Mouse (Mus musculus) lung, adult 2 months (tissue): ENCODE results near the gene Uhrf1.

ENCODE experiments used
- CTCF ChIP-seq: fragments of 200-500 bp; IDR thresholded peaks from 2 replicates; pipeline ENCODE4 v1.5.1; 2011; ENCODE audit warnings: mild to moderate bottlenecking, low read length, control low read depth; ENCODE audit not compliant: insufficient read depth
- POLR2A ChIP-seq: fragments of 200-500 bp; IDR thresholded peaks from 2 replicates; pipeline ENCODE4 v1.6.1; 2011; ENCODE audit warnings: low read depth, mild to moderate bottlenecking, control low read depth, low read length, borderline replicate concordance; ENCODE audit errors: extremely low read depth

DNA sequence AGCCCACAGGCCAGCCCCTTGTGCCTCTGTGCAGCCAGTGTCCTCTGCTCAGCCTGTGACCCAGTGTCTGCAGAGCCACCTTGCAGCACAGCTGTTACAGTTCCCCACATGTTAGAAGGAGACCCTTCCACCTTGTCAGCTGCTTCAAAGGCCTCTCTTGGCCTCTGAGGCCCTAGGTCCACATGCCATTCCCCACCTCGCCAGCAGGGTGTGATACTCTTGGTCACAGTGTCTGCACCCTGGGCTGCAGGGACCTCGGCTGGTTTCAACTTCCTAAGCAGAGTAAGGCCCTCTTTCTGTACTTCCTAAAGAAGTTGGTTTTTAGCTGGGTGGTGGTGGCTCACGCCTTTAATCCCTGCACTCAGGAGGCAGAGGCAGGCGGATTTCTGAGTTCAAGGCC lies 35.8 kb downstream of the Uhrf1 start:
- peak; percentile 47 for TF ChIP-seq CTCF
- TF ChIP-seq POLR2A = no peak
